Mouse (Mus musculus) layer of hippocampus, postnatal 36 days (tissue): ENCODE measurements around the gene Prb1. TPM values are rescaled to one million over a fixed set of nuclear protein-coding genes. Genes with fewer than 3 reads are reported as not detected.
"Not testable (repeated sequence)": the region's sequence is repeated elsewhere in the genome, so short reads cannot be mapped to it uniquely, and the experiment has no call there.

Source experiments
- DNase-seq, 2 experiments: peaks; one replicate each; pipeline ENCODE4 v3.0.0; 2022
- total RNA-seq, 2 experiments: library from RNA; stranded (reverse); gene quantifications; 2 replicates each; pipeline ENCODE4 v1.2.3; 2021

Prb1 gene
- total RNA-seq = not detected

GRCm38 (mm10) chr6:132210421-132210820, at the start of gene Prb1:
Gene Prb1 (minus strand): TSS chr6:132210521.
- DNase-seq = not testable (repeated sequence)

Other genes starting within 250 kb of the Prb1 start
- gene Prpmp5, start 104.2 kb upstream of the Prb1 start, total RNA-seq = not detected
- gene Gm8882, start 153.6 kb upstream of the Prb1 start, total RNA-seq = not detected